Mouse (Mus musculus): ENCODE measurements around the gene Akap11.

GRCm38 (mm10) chr14:78500578-78500977 lies 36.0 kb downstream of the Akap11 start:
- peak; percentile 43; the same call in 1 of the 2 replicates for TF ChIP-seq CTCF (IDR thresholded peaks at IDR 0.05; ENCODE audit: low read depth)
- no peak for TF ChIP-seq EP300 (IDR thresholded peaks at IDR 0.05; ENCODE audit: low read depth)

Measured in liver, embryonic 14.5 days (tissue).